Mouse (Mus musculus) activated CD4-positive, CD25-positive, alpha-beta regulatory T cell, adult 9 weeks (primary cell): ENCODE measurements around the gene 5330417H12Rik. TPM values are rescaled to one million over a fixed set of nuclear protein-coding genes. Genes with fewer than 3 reads are reported as not detected.

ENCODE experiments used
- polyA plus RNA-seq: library from polyadenylated mRNA; unstranded; fragments of 100-300 nt; shearing (Covaris generic); gene quantifications from one replicate; pipeline ENCODE4 v1.2.1, GENCODE M21; 2017

5330417H12Rik gene
- polyA plus RNA-seq, result not detected

DNA sequence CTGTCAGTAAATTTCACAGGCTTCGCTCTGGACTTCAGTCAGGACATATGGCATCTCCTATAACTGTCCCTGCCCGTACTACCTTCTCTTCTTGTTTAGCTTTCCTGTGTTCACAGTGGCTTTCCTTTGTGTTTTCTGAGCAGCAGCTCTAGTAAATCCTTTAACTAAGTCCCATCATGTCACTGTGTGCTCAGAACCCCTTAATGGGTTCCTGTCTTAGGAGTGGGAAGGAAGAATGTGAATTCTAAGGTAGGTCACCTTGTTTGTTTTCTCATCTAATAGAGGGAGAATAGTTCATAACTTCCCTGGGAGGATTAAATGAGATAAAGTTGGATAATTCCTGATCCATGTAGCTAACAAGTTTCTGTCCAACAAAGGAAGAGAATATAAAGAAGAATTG, at the start of gene 5330417H12Rik:
TSS of gene 5330417H12Rik (minus strand) at position 101 of the 400 bp plus-strand sequence.

DNA sequence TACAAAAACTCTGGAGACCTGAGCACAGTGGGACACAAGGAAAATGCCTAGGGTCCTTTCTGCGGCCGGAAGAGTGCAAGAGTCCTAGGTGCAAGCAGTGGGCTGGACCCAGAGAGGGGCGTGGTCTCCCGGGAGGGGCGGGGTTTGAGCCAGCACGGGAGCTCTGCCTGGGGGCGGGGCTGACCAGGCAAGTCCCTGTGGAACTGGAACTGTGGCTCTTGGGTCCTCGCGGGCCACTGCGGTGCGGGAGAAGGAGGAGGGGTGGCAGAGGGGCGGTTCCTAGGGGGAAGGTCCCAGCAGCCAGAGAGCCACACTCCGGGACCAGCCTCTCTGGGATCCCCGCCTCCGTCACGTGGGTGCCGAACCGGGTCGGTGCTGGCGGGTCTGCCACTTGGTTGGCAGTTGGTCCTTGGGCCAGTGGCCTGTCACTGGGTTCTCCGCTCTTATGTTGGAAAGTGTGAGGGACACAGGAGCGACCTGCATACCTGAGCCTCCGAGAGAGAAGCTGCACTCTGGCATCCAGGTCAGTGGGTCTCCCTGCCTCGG, 30.0 kb downstream of the 5330417H12Rik start, which contains the start of gene Ppfibp2:
TSS of gene Ppfibp2 (plus strand) at position 351 of the 546 bp plus-strand sequence.

Other genes with a start within 250 kb of the 5330417H12Rik start
- gene Olfml1, start 57.7 kb downstream of the 5330417H12Rik start, polyA plus RNA-seq, result not detected
- gene Ppfibp2, start 30.0 kb downstream of the 5330417H12Rik start, polyA plus RNA-seq, result 0.57 TPM
- gene Cyb5r2, start 132.9 kb upstream of the 5330417H12Rik start, polyA plus RNA-seq, result not detected
- gene Ovch2, start 176.0 kb upstream of the 5330417H12Rik start, polyA plus RNA-seq, result not detected
- not detected for gene Olfr467, start 187.1 kb upstream of the 5330417H12Rik start, polyA plus RNA-seq
- not detected for gene Olfr469, start 200.4 kb upstream of the 5330417H12Rik start, polyA plus RNA-seq
- gene Olfr470, start 222.3 kb upstream of the 5330417H12Rik start, polyA plus RNA-seq, result not detected